ENCODE assay signal across 19 mouse cellular contexts in genomic region chr13:73091886-73092285, GRCm38 (mm10).
DNase-seq lines count a peak whose midpoint lies in the region; ATAC-seq and TF ChIP-seq lines count a peak whose summit lies in the region.
"Had no signal": no experiment of that assay in that cellular context is flagged by ENCODE, and none has a peak within 500 bp of the region (broad histone marks: within the 10 kb centered on the region; RNA-seq: fewer than 3 reads in every experiment).

No protein-coding gene starts in this region.

- TF ChIP-seq CTCF in hindbrain, postnatal 0 days (IDR thresholded peaks at IDR 0.05; ENCODE audit: low read depth) = peak; percentile 40
- TF ChIP-seq CTCF in stomach, postnatal 0 days (IDR thresholded peaks at IDR 0.05; ENCODE audit: low read depth) = peak; percentile 49

- no peak overlapping the region for H3K4me3 ChIP-seq in hindbrain, postnatal 0 days (ENCODE audit: low read length)
- no peak overlapping the region for H3K4me3 ChIP-seq in hindbrain, embryonic 12.5 days
- H3K4me3 ChIP-seq in midbrain, embryonic 14.5 days (replicated peaks; ENCODE audit: low read depth, low read length) = no peak overlapping the region
- no peak overlapping the region for H3K4me3 ChIP-seq in midbrain, embryonic 16.5 days (ENCODE audit: low read depth, low read length)
- no peak overlapping the region for H3K4me3 ChIP-seq in stomach, postnatal 0 days (ENCODE audit: low read depth, low read length)
- H3K4me3 ChIP-seq: embryonic facial prominence, embryonic 13.5 days; heart, embryonic 10.5 days; liver, embryonic 13.5 days; myocyte; neural tube, embryonic 15.5 days had no signal

- 51% methylated on average over 3 of the region's 3 CpGs for WGBS in hindbrain, postnatal 0 days
- 56% methylated on average over 3 of the region's 3 CpGs for WGBS in hindbrain, embryonic 12.5 days
- WGBS in midbrain, embryonic 14.5 days = 53% methylated on average over 3 of the region's 3 CpGs
- 46% methylated on average over 3 of the region's 3 CpGs for WGBS in midbrain, embryonic 16.5 days
- 39% methylated on average over 3 of the region's 3 CpGs for WGBS in stomach, postnatal 0 days

- TF ChIP-seq EP300 in stomach, postnatal 0 days (optimal IDR thresholded peaks at IDR 0.05) = no peak

- no peaks in the 10 kb centered on the region for H3K9me3 ChIP-seq in hindbrain, postnatal 0 days (ENCODE audit: low read length)
- H3K9me3 ChIP-seq in hindbrain, embryonic 12.5 days (replicated peaks) = no peaks in the 10 kb centered on the region
- H3K9me3 ChIP-seq in midbrain, embryonic 14.5 days (ENCODE audit: control insufficient read depth, low read length) = no peaks in the 10 kb centered on the region
- H3K9me3 ChIP-seq in midbrain, embryonic 16.5 days (replicated peaks; ENCODE audit: control insufficient read depth, low read length, poor library complexity, severe bottlenecking) = no peaks in the 10 kb centered on the region
- H3K9me3 ChIP-seq in stomach, postnatal 0 days (ENCODE audit: control insufficient read depth, low read length) = no peaks in the 10 kb centered on the region
- H3K9me3 ChIP-seq: embryonic facial prominence, embryonic 13.5 days; heart, embryonic 10.5 days; liver, embryonic 13.5 days; neural tube, embryonic 15.5 days had no signal

- H3K9ac ChIP-seq in hindbrain, postnatal 0 days (replicated peaks; ENCODE audit: low read length) = no peak overlapping the region
- no peak overlapping the region for H3K9ac ChIP-seq in hindbrain, embryonic 12.5 days
- no peak overlapping the region for H3K9ac ChIP-seq in midbrain, embryonic 14.5 days (replicated peaks; ENCODE audit: low read length)
- no peak overlapping the region for H3K9ac ChIP-seq in midbrain, embryonic 16.5 days (ENCODE audit: low read depth, low read length)
- no peak overlapping the region for H3K9ac ChIP-seq in stomach, postnatal 0 days (ENCODE audit: low read length)
- H3K9ac ChIP-seq: embryonic facial prominence, embryonic 13.5 days; liver, embryonic 13.5 days; neural tube, embryonic 15.5 days had no signal

- DNase-seq in hindbrain, postnatal 0 days (ENCODE audit: low spot score) = peak; percentile 28
- peak; percentile 29 for DNase-seq in midbrain, embryonic 14.5 days
- DNase-seq in ZHBTc4 (ENCODE audit: low read depth, low spot score) = peak; percentile 58
- no peak for DNase-seq in stomach, postnatal 0 days (ENCODE audit: low spot score)
- no peak for DNase-seq in cerebellum, postnatal 25 days
- DNase-seq: adrenal gland, postnatal 36 days; cerebellum, adult 9-11 months; gastrocnemius, postnatal 10 days; liver, embryonic 13.5 days; thymus, postnatal 4 days had no signal

- H3K36me3 ChIP-seq in hindbrain, postnatal 0 days (ENCODE audit: insufficient read depth, low read length) = no peaks in the 10 kb centered on the region
- no peaks in the 10 kb centered on the region for H3K36me3 ChIP-seq in hindbrain, embryonic 12.5 days
- no peaks in the 10 kb centered on the region for H3K36me3 ChIP-seq in midbrain, embryonic 14.5 days (ENCODE audit: control insufficient read depth, insufficient read depth, low read length)
- H3K36me3 ChIP-seq in midbrain, embryonic 16.5 days (ENCODE audit: control insufficient read depth, insufficient read depth, low read length) = no peaks in the 10 kb centered on the region
- H3K36me3 ChIP-seq in stomach, postnatal 0 days (ENCODE audit: control insufficient read depth, insufficient read depth, low read length) = no peaks in the 10 kb centered on the region
- H3K36me3 ChIP-seq: embryonic facial prominence, embryonic 13.5 days; heart, embryonic 10.5 days; liver, embryonic 13.5 days; neural tube, embryonic 15.5 days had no signal

- H3K27me3 ChIP-seq in hindbrain, postnatal 0 days (ENCODE audit: insufficient read depth, low read length) = no peaks in the 10 kb centered on the region
- 0 out of 2 replicates have a peak, but pooled peaks cover 7% of the 10 kb centered on the region for H3K27me3 ChIP-seq in hindbrain, embryonic 12.5 days
- no peaks in the 10 kb centered on the region; the same call in 1 of the 2 replicates for H3K27me3 ChIP-seq in midbrain, embryonic 14.5 days (ENCODE audit: control insufficient read depth, insufficient read depth, low read length)
- H3K27me3 ChIP-seq in midbrain, embryonic 16.5 days (ENCODE audit: control insufficient read depth, insufficient read depth, low read depth, low read length) = no peaks in the 10 kb centered on the region
- no peaks in the 10 kb centered on the region for H3K27me3 ChIP-seq in stomach, postnatal 0 days (ENCODE audit: control insufficient read depth, insufficient read depth, low read length)
- H3K27me3 ChIP-seq: embryonic facial prominence, embryonic 13.5 days; liver, embryonic 13.5 days; neural tube, embryonic 15.5 days had no signal

- no peak overlapping the region for H3K4me2 ChIP-seq in hindbrain, postnatal 0 days (ENCODE audit: low read depth, low read length)
- H3K4me2 ChIP-seq in hindbrain, embryonic 12.5 days (replicated peaks) = no peak overlapping the region
- no peak overlapping the region for H3K4me2 ChIP-seq in midbrain, embryonic 14.5 days (ENCODE audit: low read length)
- no peak overlapping the region for H3K4me2 ChIP-seq in midbrain, embryonic 16.5 days (ENCODE audit: low read length)
- no peak overlapping the region for H3K4me2 ChIP-seq in stomach, postnatal 0 days (replicated peaks; ENCODE audit: low read depth)
- H3K4me2 ChIP-seq: embryonic facial prominence, embryonic 13.5 days; liver, embryonic 13.5 days; neural tube, embryonic 15.5 days had no signal

- H3K4me1 ChIP-seq in hindbrain, postnatal 0 days (ENCODE audit: insufficient read depth, low read length) = no peaks in the 10 kb centered on the region
- no peaks in the 10 kb centered on the region for H3K4me1 ChIP-seq in hindbrain, embryonic 12.5 days
- 0 out of 2 replicates have a peak, but pooled peaks cover under 1% of the 10 kb centered on the region for H3K4me1 ChIP-seq in midbrain, embryonic 14.5 days (ENCODE audit: control insufficient read depth, insufficient read depth, low read length)
- H3K4me1 ChIP-seq in midbrain, embryonic 16.5 days (ENCODE audit: control insufficient read depth, insufficient read depth, low read length) = no peaks in the 10 kb centered on the region
- no peaks in the 10 kb centered on the region for H3K4me1 ChIP-seq in stomach, postnatal 0 days (replicated peaks; ENCODE audit: control insufficient read depth, insufficient read depth)
- H3K4me1 ChIP-seq: embryonic facial prominence, embryonic 13.5 days; heart, embryonic 10.5 days; liver, embryonic 13.5 days; neural tube, embryonic 15.5 days had no signal

- H3K27ac ChIP-seq in hindbrain, postnatal 0 days = no peak overlapping the region
- H3K27ac ChIP-seq in hindbrain, embryonic 12.5 days = no peak overlapping the region
- no peak overlapping the region for H3K27ac ChIP-seq in midbrain, embryonic 14.5 days (replicated peaks; ENCODE audit: low read depth, low read length)
- no peak overlapping the region for H3K27ac ChIP-seq in midbrain, embryonic 16.5 days (ENCODE audit: low read length)
- H3K27ac ChIP-seq in stomach, postnatal 0 days (replicated peaks) = no peak overlapping the region
- H3K27ac ChIP-seq: embryonic facial prominence, embryonic 13.5 days; heart, embryonic 10.5 days; liver, embryonic 13.5 days; neural tube, embryonic 15.5 days had no signal

- ATAC-seq in hindbrain, postnatal 0 days = no peak
- no peak for ATAC-seq in hindbrain, embryonic 12.5 days (ENCODE audit: low FRiP score)
- no peak for ATAC-seq in midbrain, embryonic 14.5 days (ENCODE audit: low FRiP score, low TSS enrichment)
- no peak for ATAC-seq in midbrain, embryonic 16.5 days
- no peak for ATAC-seq in stomach, postnatal 0 days (ENCODE audit: low FRiP score, low TSS enrichment)
- ATAC-seq: CD4-positive, CD25-positive, alpha-beta regulatory T cell, adult 4 months; inflammation-experienced regulatory T-cells, adult 6 months; lung, postnatal 0 days had no signal

Comparison
In these comparisons a context has a peak if more than half of its experiments do, and no peak if none do; other contexts are left out.
1. DNase-seq: peak in hindbrain, postnatal 0 days (single experiment), midbrain, embryonic 14.5 days (single experiment) and ZHBTc4 (single experiment); none in stomach, postnatal 0 days (single experiment) and cerebellum, postnatal 25 days (0 of 2).